Mouse (Mus musculus) fat pad, adult 2 months (tissue): ENCODE data around the gene Mgl2.
"Not testable (repeated sequence)": the region's sequence is repeated elsewhere in the genome, so short reads cannot be mapped to it uniquely, and the experiment has no call there.

Experiments used
- DNase-seq: peaks from one replicate; pipeline ENCODE4 v3.0.0-alpha.2; 2011; ENCODE audit warnings: low read depth, low spot score; ENCODE audit errors: extremely low read depth

The Mgl2 gene

GRCm38 (mm10) chr11:70169471-70169870, 39.3 kb downstream of the Mgl2 start:
- not testable (repeated sequence) for DNase-seq

GRCm38 (mm10) chr11:70170291-70170690, 40.2 kb downstream of the Mgl2 start:
- DNase-seq, result no peak

GRCm38 (mm10) chr11:70171181-70171580, 41.1 kb downstream of the Mgl2 start:
- no peak for DNase-seq

GRCm38 (mm10) chr11:70171847-70172246, 41.7 kb downstream of the Mgl2 start:
- no peak for DNase-seq

GRCm38 (mm10) chr11:70172298-70172697, 42.2 kb downstream of the Mgl2 start:
- DNase-seq, result no peak

- DNase-seq, result no peak
Measured at GRCm38 (mm10) chr11:70174491-70174890, 44.4 kb downstream of the Mgl2 start.

- DNase-seq, result no peak
Measured at GRCm38 (mm10) chr11:70177647-70178046, 47.5 kb downstream of the Mgl2 start.

GRCm38 (mm10) chr11:70178311-70178710, 48.2 kb downstream of the Mgl2 start:
- no peak for DNase-seq

- no peak for DNase-seq
Measured at GRCm38 (mm10) chr11:70178756-70179155, 48.6 kb downstream of the Mgl2 start.

GRCm38 (mm10) chr11:70179401-70179800, 49.3 kb downstream of the Mgl2 start:
- no peak for DNase-seq

- DNase-seq, result no peak
Measured at GRCm38 (mm10) chr11:70180496-70180895, 50.4 kb downstream of the Mgl2 start.

- DNase-seq, result no peak
Measured at GRCm38 (mm10) chr11:70185120-70185519, 55.0 kb downstream of the Mgl2 start.
